Mouse (Mus musculus) embryo, embryonic 9.5 days (tissue): Measurements from ENCODE around the gene Faap100.
A peak's percentile ranks its signal among the peaks of the same experiment; 100 is the strongest.
"Not testable (repeated sequence)": the region's sequence is repeated elsewhere in the genome, so short reads cannot be mapped to it uniquely, and the experiment has no call there.

Experiments used
- DNase-seq: peaks from one replicate; pipeline ENCODE4 v3.0.0-alpha.2; 2017; ENCODE audit errors: extremely low spot score

The Faap100 gene

GRCm38 (mm10) chr11:120376302-120377160, 2.0 kb downstream of the Faap100 start:
- no peak for DNase-seq

- no peak for DNase-seq
These were observed 3.2 kb downstream of the Faap100 start for GRCm38 (mm10) chr11:120375324-120375723.

DNA sequence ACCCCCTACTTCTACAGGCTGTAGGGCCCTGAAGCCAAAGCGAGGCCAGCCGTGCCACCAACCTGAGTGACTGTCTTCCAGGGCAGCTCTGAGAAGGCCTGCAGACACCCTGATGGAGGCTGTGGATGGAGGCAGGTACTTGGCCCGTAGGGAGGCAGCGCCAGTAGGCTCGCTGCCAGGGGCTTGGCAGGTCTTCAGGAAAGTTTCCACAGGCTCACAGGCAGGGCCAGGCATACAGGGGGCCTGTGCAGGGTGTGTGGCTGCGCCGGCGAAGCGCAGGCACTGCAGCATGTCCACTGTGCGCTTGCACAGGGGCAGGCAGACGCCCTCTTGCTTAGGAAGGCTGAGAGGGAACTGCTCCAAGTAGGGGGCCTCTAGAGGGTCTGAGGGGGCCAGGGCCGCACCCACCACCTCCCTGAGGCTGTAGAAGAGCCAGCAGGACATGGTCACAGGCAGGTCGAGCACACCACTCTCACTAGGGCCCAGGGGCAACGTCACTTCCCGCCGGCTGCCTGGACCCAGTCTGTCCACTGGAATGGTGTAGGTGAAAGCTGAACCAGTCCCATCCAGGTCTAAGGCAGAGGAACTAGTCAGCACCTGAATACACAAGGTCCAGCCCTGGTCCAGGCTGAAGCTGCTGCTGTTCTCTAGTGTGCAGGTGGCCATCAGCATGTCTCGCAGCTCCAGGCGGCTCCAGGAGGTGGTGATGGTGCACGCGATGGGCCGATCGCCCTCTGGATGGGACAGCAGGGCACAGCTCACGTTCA, 4.6 kb downstream of the Faap100 start:
- no peak for DNase-seq

- DNase-seq: no peak
These were observed 5.5 kb downstream of the Faap100 start for GRCm38 (mm10) chr11:120373025-120373424.

GRCm38 (mm10) chr11:120369656-120370055, 8.9 kb downstream of the Faap100 start:
- DNase-seq: peak; percentile 49

DNA sequence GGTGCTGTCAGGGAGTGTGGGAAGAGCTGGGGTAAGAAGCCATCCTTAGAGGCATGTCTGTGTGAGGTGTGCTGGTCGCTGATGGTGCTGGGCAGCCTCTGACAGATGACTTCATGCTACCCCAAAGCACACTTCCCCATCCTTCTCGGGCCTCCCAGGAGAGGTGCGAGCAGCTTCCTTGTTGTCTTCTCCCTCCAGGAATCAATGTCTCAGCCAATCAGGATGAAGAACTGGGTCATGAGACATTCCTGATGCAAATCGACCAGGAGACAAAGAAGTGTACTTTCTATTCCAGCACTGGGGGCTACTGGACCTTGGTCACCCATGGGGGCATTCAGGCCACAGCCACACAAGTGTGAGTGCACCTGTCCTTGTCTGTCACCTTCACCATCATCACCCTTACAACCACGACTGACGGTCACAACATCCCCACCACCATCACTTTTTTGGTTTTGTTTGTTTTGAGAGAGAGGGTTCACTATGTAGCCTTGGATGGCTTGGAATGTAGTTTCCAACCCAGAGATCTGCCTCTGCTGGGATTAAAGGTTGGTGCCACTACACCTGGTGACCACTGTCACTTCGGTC, 12.0 kb downstream of the Faap100 start:
- no peak for DNase-seq

DNA sequence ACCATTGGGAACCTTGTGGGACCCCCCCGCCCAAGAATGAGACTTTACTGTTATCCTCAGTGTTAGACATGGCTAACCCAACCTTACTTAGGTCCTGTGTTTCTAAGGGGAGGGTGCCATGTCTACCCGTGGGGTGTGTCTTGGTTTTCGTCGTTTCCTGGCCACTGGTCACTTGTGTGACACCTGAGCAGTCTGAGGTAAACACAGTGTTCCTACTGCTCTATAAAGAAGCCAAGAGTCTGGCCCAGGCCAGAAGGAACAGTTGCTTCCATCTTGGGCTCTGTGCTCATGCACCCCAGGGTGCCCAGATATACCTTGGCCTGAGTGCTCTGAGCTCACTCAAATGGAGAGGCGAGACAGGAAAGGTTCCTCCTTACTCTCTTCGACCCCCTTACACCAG, 15.7 kb downstream of the Faap100 start:
- DNase-seq: no peak

- DNase-seq: no peak
These were observed 17.3 kb downstream of the Faap100 start, which contains the start of gene Fscn2 for GRCm38 (mm10) chr11:120361295-120361694. Fscn2 (plus strand) TSS chr11:120361534.

DNA sequence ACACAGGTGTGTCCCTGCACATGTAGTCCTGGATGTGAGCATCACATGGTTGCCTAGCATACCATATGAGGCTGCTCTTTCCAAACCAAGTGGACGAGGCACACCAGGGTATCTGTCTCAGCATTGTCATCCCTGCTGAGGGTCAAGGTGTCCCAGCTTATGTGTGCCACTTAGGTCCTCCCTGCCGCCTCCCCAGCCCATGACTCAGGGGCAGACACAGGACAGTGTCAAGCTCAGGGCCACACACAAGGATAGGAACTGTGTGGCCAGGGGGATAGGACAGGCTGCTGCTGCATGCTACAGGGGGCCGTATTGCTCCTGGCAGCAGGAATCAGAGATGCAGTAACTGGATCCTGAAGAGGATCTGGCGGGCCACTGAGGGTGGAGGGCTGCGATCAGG, 17.8 kb downstream of the Faap100 start:
- DNase-seq: no peak

- no peak for DNase-seq
These were observed 18.5 kb downstream of the Faap100 start for GRCm38 (mm10) chr11:120360062-120360461.

DNA sequence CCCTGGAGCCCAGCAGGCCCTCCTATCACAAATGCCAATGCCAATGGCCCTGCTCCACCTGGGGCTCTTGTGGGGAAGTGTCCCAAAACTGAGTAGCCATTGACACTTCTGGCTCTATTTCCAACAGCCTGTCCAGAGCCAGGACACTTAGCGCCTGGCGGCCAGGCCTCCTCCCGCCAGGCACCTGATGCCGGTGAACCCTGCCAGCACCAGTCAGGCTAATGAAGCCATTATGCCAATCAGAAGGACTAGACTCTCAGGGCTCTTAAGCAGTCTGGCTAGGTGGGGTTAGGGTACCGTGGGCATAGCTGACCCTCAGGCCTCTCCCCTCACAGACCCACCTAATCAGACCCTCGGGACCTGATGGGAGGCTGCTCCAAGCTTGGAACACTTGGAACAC, 19.2 kb downstream of the Faap100 start:
- DNase-seq: no peak

GRCm38 (mm10) chr11:120357791-120358401, 20.7 kb downstream of the Faap100 start:
- peak; percentile 42 for DNase-seq

DNA sequence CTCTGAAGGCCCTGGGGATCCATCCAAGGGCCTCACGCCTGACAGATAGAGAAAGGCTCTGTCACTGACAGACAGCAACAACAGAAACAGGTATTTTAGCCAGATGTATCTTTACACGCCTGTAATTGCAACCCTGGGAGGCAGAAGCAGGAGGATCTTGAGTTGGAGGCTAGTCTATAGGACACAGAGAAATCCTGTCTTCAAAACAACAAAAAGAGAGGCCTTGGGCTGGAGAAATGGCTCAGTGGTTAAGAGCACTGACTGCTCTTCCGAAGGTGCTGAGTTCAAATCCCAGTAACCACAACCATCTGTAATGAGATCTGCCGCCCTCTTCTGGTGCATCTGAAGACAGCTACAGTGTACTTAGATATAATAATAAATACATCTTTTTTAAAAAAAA, 21.7 kb downstream of the Faap100 start:
- no peak for DNase-seq

DNA sequence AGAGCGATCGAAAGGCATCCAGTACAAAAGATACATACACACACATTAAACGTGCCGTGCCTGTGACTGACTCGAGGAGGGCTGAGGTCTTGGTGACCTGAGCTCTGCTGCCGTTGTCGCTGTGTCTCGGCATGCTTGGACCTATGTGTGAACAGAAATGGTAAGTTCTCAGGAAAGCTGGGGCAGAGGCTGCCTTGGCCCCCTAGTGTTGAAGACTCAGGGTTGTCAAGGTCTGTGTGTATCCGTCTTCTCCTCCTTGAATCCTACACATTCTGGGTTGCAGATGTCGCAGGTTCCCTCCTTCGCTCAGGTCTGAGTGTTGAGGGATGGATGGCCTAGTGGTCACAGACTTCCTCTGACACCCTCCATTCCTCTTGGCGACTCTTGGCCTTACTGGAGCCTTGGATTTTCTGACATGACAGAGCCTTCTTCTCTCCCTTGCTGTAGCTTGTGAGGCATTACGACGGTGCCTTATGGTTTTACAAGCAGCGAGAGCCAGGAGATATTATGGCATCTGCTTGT, 22.2 kb downstream of the Faap100 start:
- no peak for DNase-seq

GRCm38 (mm10) chr11:120355277-120356039, 23.1 kb downstream of the Faap100 start:
- no peak for DNase-seq

GRCm38 (mm10) chr11:120354304-120355276, 24.0 kb downstream of the Faap100 start:
- no peak for DNase-seq

- peak; percentile 73 for DNase-seq
These were observed 24.9 kb downstream of the Faap100 start for GRCm38 (mm10) chr11:120353500-120354303.

DNA sequence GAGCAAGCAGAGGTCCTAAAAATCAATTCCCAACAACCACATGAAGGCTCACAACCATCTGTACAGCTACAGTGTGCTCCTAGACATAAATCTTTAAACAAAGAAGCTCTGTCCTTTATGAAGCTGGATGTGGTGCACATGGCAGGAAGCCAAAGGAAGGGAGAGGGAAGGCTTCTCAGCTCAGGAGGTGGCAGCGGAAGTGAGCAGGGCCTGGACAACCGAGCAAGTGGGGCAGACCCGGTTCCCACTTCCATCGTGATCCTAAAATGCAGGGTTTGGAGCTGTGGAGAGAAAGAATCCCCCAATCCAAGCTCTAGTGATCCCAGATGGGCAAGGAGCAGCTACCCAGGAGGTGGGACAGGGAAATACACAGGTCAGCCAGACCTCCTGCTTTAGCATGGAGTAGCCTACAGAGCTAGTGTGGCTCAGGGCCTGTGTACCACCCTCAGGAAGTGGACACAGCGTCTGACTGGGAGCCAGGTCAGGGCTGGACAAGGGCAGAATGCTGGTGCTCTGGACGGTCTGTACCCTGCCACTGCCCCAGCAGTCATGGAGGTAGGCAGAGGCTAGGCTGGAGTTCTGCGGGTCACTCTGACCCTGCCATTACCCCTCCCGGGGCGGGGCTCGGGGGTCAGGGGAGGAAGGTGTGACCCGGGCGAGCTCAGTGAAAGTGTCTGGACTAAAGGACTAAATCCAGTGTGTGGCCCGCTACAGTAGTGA, 25.8 kb downstream of the Faap100 start:
- DNase-seq: no peak

DNA sequence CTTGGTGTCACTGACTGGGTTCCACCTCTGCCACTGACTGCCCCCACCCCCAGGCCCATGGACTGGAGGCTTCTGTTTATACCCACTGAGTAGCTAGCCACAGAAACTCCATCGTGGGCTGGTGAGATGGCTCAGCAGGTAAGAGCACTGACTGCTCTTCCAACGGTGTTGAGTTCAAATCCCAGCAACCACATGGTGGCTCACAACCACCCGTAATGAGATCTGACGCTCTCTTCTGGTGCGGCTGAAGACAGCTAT, 26.5 kb downstream of the Faap100 start:
- DNase-seq: not testable (repeated sequence)
